Mouse (Mus musculus): ENCODE results near the gene Adgrv1. TPM values are rescaled to one million over a fixed set of nuclear protein-coding genes. Genes with fewer than 3 reads are reported as not detected.

Adgrv1 gene
- polyA plus RNA-seq, 1 experiment from 2014 or later: 2.8 TPM

DNA sequence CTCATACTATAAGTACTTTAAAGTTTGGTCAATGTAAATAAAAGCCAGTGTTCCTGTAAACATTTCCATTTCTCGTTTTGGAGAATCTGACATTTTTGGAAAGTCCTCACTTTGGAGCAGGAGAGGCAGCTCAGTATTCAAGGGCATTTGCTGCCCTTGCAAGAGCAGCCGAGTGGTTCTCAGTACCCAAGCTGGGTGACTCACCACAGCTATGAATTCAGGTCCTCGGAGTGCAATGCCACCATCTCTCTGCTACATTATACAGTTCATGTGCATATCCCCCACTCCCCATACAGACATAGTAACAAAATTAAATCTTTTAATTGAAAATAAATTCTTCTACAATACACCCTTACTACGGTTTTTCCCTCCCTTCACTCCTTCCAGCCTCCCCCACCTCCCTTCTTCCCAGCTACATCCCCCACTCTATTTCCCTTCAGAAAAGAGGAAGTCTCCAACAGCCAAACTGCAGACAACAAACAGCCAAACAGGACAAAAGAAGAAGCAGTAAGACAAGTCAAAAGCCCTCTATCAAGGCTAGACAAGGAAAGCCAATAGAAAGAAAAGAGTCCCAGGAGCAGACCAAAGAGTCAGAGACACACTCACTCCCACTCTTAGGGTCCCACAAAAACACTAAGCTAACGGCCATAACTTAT, 262.0 kb downstream of the Adgrv1 start:
- WGBS: 70% methylated on average over 5 of the region's 5 CpGs
- H3K27me3 ChIP-seq (ENCODE audit: control insufficient read depth, insufficient read depth, low read length): no peaks in the 10 kb centered on the region
- ATAC-seq (ENCODE audit: insufficient number of reproducible peaks, insufficient read depth, low FRiP score, low read depth): no peak
- H3K4me2 ChIP-seq (replicated peaks; ENCODE audit: low read depth, low read length): no peak overlapping the region
- H3K36me3 ChIP-seq (ENCODE audit: control insufficient read depth, insufficient read depth, low read length): no peaks in the 10 kb centered on the region
- no peak overlapping the region for H3K9ac ChIP-seq (replicated peaks; ENCODE audit: low read depth, low read length)
- H3K9me3 ChIP-seq (ENCODE audit: control insufficient read depth, low read depth, low read length): no peaks in the 10 kb centered on the region
- H3K27ac ChIP-seq (ENCODE audit: low read length): no peak overlapping the region
- H3K4me1 ChIP-seq (ENCODE audit: control insufficient read depth, insufficient read depth, low read length): no peaks in the 10 kb centered on the region
- no peak overlapping the region for H3K4me3 ChIP-seq (ENCODE audit: low read depth, low read length)

DNA sequence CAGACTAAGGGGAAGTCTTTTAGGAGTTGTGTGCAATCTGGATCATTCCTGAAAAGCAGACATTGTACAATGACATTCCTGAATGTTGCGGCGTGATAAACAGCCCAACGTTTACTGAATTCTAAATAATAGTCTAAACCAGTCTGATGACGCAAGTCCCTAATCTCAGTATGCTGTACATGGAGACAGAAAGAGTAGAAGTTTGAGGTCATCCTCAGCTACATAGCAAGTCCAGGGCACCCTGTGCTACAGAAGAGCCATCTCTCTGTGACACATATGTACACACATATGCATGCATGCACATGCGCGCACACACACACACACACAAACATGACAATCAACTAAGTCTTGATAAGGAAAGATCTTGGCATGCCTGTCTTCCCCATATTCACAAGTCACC, 262.8 kb downstream of the Adgrv1 start:
- 84% methylated on average over 6 of the region's 6 CpGs for WGBS

DNA sequence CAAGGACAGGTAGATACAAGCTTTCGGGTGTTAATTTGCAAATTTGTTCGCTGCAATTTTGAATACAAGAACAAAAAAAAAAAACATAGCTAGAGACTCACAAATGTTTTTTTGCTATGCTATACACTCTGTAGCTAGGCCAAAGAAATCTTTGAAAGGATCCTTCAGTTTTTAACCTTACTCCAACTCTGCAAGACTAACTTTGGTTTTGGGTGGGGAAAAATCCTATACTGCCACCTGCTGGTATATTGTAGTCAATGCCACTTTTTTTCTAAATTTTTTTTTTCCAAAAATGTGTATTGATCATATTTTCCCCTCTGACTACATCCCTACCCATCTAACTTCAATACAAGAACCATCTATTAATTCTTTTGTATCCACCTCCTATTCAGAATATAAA, 263.4 kb downstream of the Adgrv1 start:
- Histone ChIP-seq H3K27me3 (ENCODE audit: control insufficient read depth, insufficient read depth, low read length) (no peaks in the 10 kb centered on the region), H3K36me3 (ENCODE audit: control insufficient read depth, insufficient read depth, low read length) (no peaks in the 10 kb centered on the region), H3K4me2 (replicated peaks; ENCODE audit: low read depth, low read length) (no peak overlapping the region), H3K4me3 (ENCODE audit: low read depth, low read length) (no peak overlapping the region), H3K9me3 (ENCODE audit: control insufficient read depth, low read depth, low read length) (no peaks in the 10 kb centered on the region), H3K4me1 (ENCODE audit: control insufficient read depth, insufficient read depth, low read length) (no peaks in the 10 kb centered on the region), H3K9ac (replicated peaks; ENCODE audit: low read depth, low read length) (no peak overlapping the region), H3K27ac (ENCODE audit: low read length) (no peak overlapping the region)
- no peak for ATAC-seq (ENCODE audit: insufficient number of reproducible peaks, insufficient read depth, low FRiP score, low read depth)
- WGBS: 84% methylated on average over 2 of the region's 2 CpGs

More for the DNA sequence above, 262.8 kb downstream of the Adgrv1 start:
- Histone ChIP-seq H3K4me3 (ENCODE audit: low read depth, low read length) (no peak overlapping the region), H3K9ac (replicated peaks; ENCODE audit: low read depth, low read length) (no peak overlapping the region), H3K4me1 (ENCODE audit: control insufficient read depth, insufficient read depth, low read length) (no peaks in the 10 kb centered on the region), H3K4me2 (replicated peaks; ENCODE audit: low read depth, low read length) (no peak overlapping the region), H3K27ac (ENCODE audit: low read length) (no peak overlapping the region), H3K9me3 (ENCODE audit: control insufficient read depth, low read depth, low read length) (no peaks in the 10 kb centered on the region), H3K36me3 (ENCODE audit: control insufficient read depth, insufficient read depth, low read length) (no peaks in the 10 kb centered on the region), H3K27me3 (ENCODE audit: control insufficient read depth, insufficient read depth, low read length) (no peaks in the 10 kb centered on the region)
- ATAC-seq (ENCODE audit: insufficient number of reproducible peaks, insufficient read depth, low FRiP score, low read depth): no peak

DNA sequence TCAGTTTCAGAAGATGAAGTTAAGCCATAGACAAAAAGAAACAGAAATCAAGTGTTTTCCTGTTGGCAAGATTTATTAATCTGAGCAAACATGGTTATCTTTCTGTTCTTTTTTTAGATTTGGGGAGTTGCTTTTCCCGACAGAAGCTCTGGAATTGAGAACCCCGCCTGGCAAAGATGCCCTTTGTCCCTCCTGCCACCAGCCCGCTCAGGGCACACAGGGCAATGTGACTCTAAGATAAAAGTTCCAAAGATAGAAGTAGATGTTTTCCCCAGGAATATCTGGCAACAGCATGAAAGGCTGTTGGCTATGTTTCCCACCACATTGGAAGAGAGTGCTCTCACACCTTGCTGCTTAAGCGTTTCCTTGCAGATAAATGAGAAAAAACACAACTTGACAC, 264.0 kb downstream of the Adgrv1 start:
- Histone ChIP-seq H3K9me3 (ENCODE audit: control insufficient read depth, low read depth, low read length) (no peaks in the 10 kb centered on the region), H3K27me3 (ENCODE audit: control insufficient read depth, insufficient read depth, low read length) (no peaks in the 10 kb centered on the region), H3K4me1 (ENCODE audit: control insufficient read depth, insufficient read depth, low read length) (no peaks in the 10 kb centered on the region), H3K36me3 (ENCODE audit: control insufficient read depth, insufficient read depth, low read length) (no peaks in the 10 kb centered on the region), H3K27ac (ENCODE audit: low read length) (no peak overlapping the region), H3K4me3 (ENCODE audit: low read depth, low read length) (no peak overlapping the region), H3K4me2 (replicated peaks; ENCODE audit: low read depth, low read length) (no peak overlapping the region), H3K9ac (replicated peaks; ENCODE audit: low read depth, low read length) (no peak overlapping the region)
- 62% methylated on average over 4 of the region's 4 CpGs for WGBS
- no peak for ATAC-seq (ENCODE audit: insufficient number of reproducible peaks, insufficient read depth, low FRiP score, low read depth)

DNA sequence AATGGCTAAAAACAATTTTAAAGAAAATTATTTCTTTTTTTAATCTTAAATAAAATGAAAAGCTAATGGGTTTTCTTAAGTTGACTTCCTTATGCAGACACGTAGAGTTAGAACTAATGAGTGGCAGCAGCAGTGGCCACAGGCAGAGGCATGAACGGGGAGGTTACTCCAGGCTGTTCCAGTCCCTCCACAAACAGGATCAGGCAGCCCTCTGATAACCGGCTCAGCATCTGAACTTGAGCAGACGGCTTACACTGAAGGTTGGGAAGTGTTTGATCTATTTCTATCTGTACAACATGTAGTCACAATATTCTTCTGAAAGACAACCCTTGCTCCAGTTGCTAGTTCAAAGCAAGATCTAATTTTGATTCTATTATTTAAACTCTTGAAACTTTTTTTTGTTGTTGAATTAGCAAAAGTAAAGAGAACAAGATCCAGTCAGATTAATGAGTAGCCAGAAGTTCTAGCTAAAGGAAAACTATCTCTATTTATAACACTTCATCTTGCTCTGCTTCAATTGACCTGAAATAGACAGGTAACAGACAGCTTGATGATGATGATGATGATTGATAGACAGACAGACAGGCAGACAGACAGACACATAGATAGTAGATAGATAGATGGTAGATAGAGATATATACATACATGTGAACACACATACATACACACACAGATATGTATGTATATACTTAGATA, 265.1 kb downstream of the Adgrv1 start:
- H3K4me1 ChIP-seq (ENCODE audit: control insufficient read depth, insufficient read depth, low read length): no peaks in the 10 kb centered on the region
- 0 out of 2 replicates have a peak, but pooled peaks have one; percentile 58 for ATAC-seq (ENCODE audit: insufficient number of reproducible peaks, insufficient read depth, low FRiP score, low read depth)

DNA sequence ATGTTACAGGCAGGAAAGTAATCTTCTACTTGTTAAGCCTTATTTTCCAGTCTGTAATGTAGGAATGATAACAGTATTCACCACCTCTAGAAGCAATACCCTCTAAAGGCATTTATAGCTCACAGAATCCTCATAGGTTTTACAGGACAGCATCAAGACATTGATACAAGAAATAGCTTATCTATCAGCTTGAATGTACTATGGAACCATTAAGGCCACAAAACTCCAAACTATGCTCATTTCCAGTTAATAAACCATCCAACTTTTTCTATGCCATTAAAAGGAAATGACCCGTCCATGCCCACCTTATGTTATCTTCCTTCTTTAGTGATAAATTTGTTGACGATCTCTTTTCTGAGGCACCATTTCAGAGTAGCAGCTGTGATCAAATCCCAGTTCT, 272.6 kb downstream of the Adgrv1 start:
- no peak for ATAC-seq (ENCODE audit: insufficient number of reproducible peaks, insufficient read depth, low FRiP score, low read depth)
- H3K9me3 ChIP-seq (ENCODE audit: control insufficient read depth, low read depth, low read length): no peaks in the 10 kb centered on the region
- 76% methylated on average over 2 of the region's 2 CpGs for WGBS

More for the DNA sequence above, 265.1 kb downstream of the Adgrv1 start:
- Histone ChIP-seq H3K36me3 (ENCODE audit: control insufficient read depth, insufficient read depth, low read length) (no peaks in the 10 kb centered on the region), H3K4me3 (ENCODE audit: low read depth, low read length) (no peak overlapping the region), H3K9ac (replicated peaks; ENCODE audit: low read depth, low read length) (no peak overlapping the region), H3K27ac (ENCODE audit: low read length) (no peak overlapping the region), H3K9me3 (ENCODE audit: control insufficient read depth, low read depth, low read length) (no peaks in the 10 kb centered on the region), H3K4me2 (replicated peaks; ENCODE audit: low read depth, low read length) (no peak overlapping the region), H3K27me3 (ENCODE audit: control insufficient read depth, insufficient read depth, low read length) (no peaks in the 10 kb centered on the region)
- WGBS: 52% methylated on average over 4 of the region's 4 CpGs

DNA sequence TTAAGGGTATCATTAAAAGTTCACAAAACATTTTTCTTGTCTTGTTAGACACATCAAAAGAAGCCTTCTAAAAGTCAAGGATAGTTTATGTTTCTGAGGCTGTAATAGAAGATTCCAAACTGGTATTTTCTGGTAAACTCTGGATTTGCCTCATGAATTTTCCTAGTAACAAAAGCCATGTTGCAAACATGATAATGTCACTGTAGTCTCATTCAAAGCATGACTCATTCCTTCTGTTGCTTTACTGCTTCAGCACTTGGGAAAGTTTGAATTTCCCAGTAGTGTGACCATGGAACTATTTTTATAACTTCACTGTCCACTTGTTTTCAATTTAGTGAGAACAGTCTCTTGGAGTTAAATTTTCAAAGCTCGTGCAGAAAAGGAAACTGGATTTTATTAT, 274.2 kb downstream of the Adgrv1 start:
- ATAC-seq (ENCODE audit: insufficient number of reproducible peaks, insufficient read depth, low FRiP score, low read depth): no peak
- Histone ChIP-seq H3K4me2 (replicated peaks; ENCODE audit: low read depth, low read length) (no peak overlapping the region), H3K4me3 (ENCODE audit: low read depth, low read length) (no peak overlapping the region), H3K9me3 (ENCODE audit: control insufficient read depth, low read depth, low read length) (no peaks in the 10 kb centered on the region), H3K27me3 (ENCODE audit: control insufficient read depth, insufficient read depth, low read length) (no peaks in the 10 kb centered on the region), H3K4me1 (ENCODE audit: control insufficient read depth, insufficient read depth, low read length) (no peaks in the 10 kb centered on the region), H3K36me3 (ENCODE audit: control insufficient read depth, insufficient read depth, low read length) (no peaks in the 10 kb centered on the region), H3K27ac (ENCODE audit: low read length) (no peak overlapping the region), H3K9ac (replicated peaks; ENCODE audit: low read depth, low read length) (no peak overlapping the region)
- 75% methylated on average over 1 of the region's 1 CpGs for WGBS

More for the DNA sequence above, 272.6 kb downstream of the Adgrv1 start:
- no peak overlapping the region for H3K27ac ChIP-seq (ENCODE audit: low read length)
- H3K4me3 ChIP-seq (ENCODE audit: low read depth, low read length): no peak overlapping the region
- H3K36me3 ChIP-seq (ENCODE audit: control insufficient read depth, insufficient read depth, low read length): no peaks in the 10 kb centered on the region
- H3K4me1 ChIP-seq (ENCODE audit: control insufficient read depth, insufficient read depth, low read length): no peaks in the 10 kb centered on the region
- H3K4me2 ChIP-seq (replicated peaks; ENCODE audit: low read depth, low read length): no peak overlapping the region
- no peaks in the 10 kb centered on the region for H3K27me3 ChIP-seq (ENCODE audit: control insufficient read depth, insufficient read depth, low read length)
- H3K9ac ChIP-seq (replicated peaks; ENCODE audit: low read depth, low read length): no peak overlapping the region

DNA sequence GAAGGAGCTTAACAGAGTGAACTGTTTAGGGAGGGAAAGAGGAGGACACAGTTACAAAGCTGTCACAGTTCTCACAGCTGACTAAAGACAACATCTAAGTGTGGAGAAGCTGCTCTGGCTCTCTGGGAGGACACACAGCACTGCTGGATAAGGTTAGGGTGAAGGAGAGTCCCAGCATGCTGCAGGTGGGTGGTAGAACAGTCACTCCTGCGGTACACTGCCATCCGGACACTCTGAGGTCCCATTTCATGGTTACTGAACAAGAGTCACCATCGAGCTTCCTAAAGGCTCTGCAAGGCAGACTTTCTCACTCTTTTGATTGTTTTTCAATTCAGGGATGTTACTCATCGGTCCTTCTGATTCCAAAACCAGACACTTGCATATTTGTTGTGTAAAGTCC, 274.6 kb downstream of the Adgrv1 start:
- no peaks in the 10 kb centered on the region for H3K4me1 ChIP-seq (ENCODE audit: control insufficient read depth, insufficient read depth, low read length)

More for the DNA sequence above, 274.6 kb downstream of the Adgrv1 start:
- Histone ChIP-seq H3K27me3 (ENCODE audit: control insufficient read depth, insufficient read depth, low read length) (no peaks in the 10 kb centered on the region), H3K36me3 (ENCODE audit: control insufficient read depth, insufficient read depth, low read length) (no peaks in the 10 kb centered on the region), H3K4me2 (replicated peaks; ENCODE audit: low read depth, low read length) (no peak overlapping the region), H3K4me3 (ENCODE audit: low read depth, low read length) (no peak overlapping the region), H3K27ac (ENCODE audit: low read length) (no peak overlapping the region), H3K9ac (replicated peaks; ENCODE audit: low read depth, low read length) (no peak overlapping the region), H3K9me3 (ENCODE audit: control insufficient read depth, low read depth, low read length) (no peaks in the 10 kb centered on the region)
- 80% methylated on average over 4 of the region's 4 CpGs for WGBS
- no peak for ATAC-seq (ENCODE audit: insufficient number of reproducible peaks, insufficient read depth, low FRiP score, low read depth)

All from stomach, embryonic 14.5 days (tissue).